Mouse (Mus musculus): ENCODE results near the gene Kcnip1. TPM values are rescaled to one million over a fixed set of nuclear protein-coding genes. Genes with fewer than 3 reads are reported as not detected.

The Kcnip1 gene
- polyA plus RNA-seq, 1 experiment from 2014 or later: 1.1 TPM

GRCm38 (mm10) chr11:33800436-33801088 lies 192.4 kb downstream of the Kcnip1 start:
- no peaks in the 10 kb centered on the region for H3K36me3 ChIP-seq (ENCODE audit: insufficient read depth, low read length)
- H3K4me1 ChIP-seq (ENCODE audit: insufficient read depth, low read length): 0 out of 2 replicates have a peak, but pooled peaks cover 4% of the 10 kb centered on the region
- H3K9ac ChIP-seq (replicated peaks; ENCODE audit: low read length): no peak overlapping the region
- H3K9me3 ChIP-seq (ENCODE audit: low read length): no peaks in the 10 kb centered on the region
- no peak overlapping the region for H3K27ac ChIP-seq (ENCODE audit: low read length)
- WGBS: 45% methylated on average over 10 of the region's 10 CpGs
- H3K4me3 ChIP-seq (ENCODE audit: low read length): no peak overlapping the region
- no peak overlapping the region for H3K4me2 ChIP-seq (replicated peaks; ENCODE audit: low read depth, low read length)
- H3K27me3 ChIP-seq (ENCODE audit: insufficient read depth, low read length): no peaks in the 10 kb centered on the region
- ATAC-seq (ENCODE audit: low FRiP score, low TSS enrichment): no peak

DNA sequence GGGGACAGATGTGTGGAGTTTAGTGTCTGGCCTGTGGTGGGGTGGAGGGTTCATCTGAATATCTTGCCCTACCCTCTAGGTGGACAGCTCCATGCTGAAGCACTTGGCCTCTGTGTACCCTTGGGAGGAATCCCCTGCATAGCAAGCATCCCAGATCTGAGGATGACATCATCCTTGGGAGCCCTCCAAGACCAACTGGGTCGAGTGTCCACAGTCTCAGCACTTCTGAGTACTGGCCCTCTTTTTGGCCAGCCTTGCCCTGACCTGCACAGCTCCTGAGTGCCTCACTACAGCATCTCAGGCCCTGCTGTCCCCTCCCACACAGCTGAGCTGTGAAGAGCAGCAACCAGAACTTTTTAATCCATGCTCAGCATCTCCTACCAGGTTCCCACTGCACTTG lies 193.0 kb downstream of the Kcnip1 start:
- 16% methylated on average over 1 of the region's 1 CpGs for WGBS
- Histone ChIP-seq H3K9me3 (ENCODE audit: low read length) (no peaks in the 10 kb centered on the region), H3K9ac (replicated peaks; ENCODE audit: low read length) (no peak overlapping the region), H3K36me3 (ENCODE audit: insufficient read depth, low read length) (no peaks in the 10 kb centered on the region), H3K4me2 (replicated peaks; ENCODE audit: low read depth, low read length) (no peak overlapping the region), H3K4me3 (ENCODE audit: low read length) (no peak overlapping the region), H3K4me1 (ENCODE audit: insufficient read depth, low read length) (0 out of 2 replicates have a peak, but pooled peaks cover 4% of the 10 kb centered on the region), H3K27me3 (ENCODE audit: insufficient read depth, low read length) (no peaks in the 10 kb centered on the region), H3K27ac (ENCODE audit: low read length) (no peak overlapping the region)
- 0 out of 2 replicates have a peak, but pooled peaks have one; percentile 27 for ATAC-seq (ENCODE audit: low FRiP score, low TSS enrichment)

GRCm38 (mm10) chr11:33798094-33798648 lies 194.8 kb downstream of the Kcnip1 start:
- H3K27me3 ChIP-seq (ENCODE audit: insufficient read depth, low read length): no peaks in the 10 kb centered on the region
- H3K4me2 ChIP-seq (replicated peaks; ENCODE audit: low read depth, low read length): no peak overlapping the region
- 0 out of 2 replicates have a peak, but pooled peaks cover 4% of the 10 kb centered on the region for H3K4me1 ChIP-seq (ENCODE audit: insufficient read depth, low read length)
- no peaks in the 10 kb centered on the region for H3K36me3 ChIP-seq (ENCODE audit: insufficient read depth, low read length)
- no peaks in the 10 kb centered on the region for H3K9me3 ChIP-seq (ENCODE audit: low read length)
- no peak overlapping the region for H3K9ac ChIP-seq (replicated peaks; ENCODE audit: low read length)
- H3K27ac ChIP-seq (ENCODE audit: low read length): no peak overlapping the region
- no peak overlapping the region for H3K4me3 ChIP-seq (ENCODE audit: low read length)
- WGBS: 63% methylated on average over 12 of the region's 12 CpGs
- ATAC-seq (ENCODE audit: low FRiP score, low TSS enrichment): no peak

- Histone ChIP-seq H3K9ac (replicated peaks; ENCODE audit: low read length) (no peak overlapping the region), H3K36me3 (ENCODE audit: insufficient read depth, low read length) (no peaks in the 10 kb centered on the region), H3K4me2 (replicated peaks; ENCODE audit: low read depth, low read length) (no peak overlapping the region), H3K27me3 (ENCODE audit: insufficient read depth, low read length) (no peaks in the 10 kb centered on the region), H3K27ac (ENCODE audit: low read length) (no peak overlapping the region), H3K4me1 (ENCODE audit: insufficient read depth, low read length) (no peaks in the 10 kb centered on the region), H3K4me3 (ENCODE audit: low read length) (no peak overlapping the region), H3K9me3 (ENCODE audit: low read length) (no peaks in the 10 kb centered on the region)
- 30% methylated on average over 5 of the region's 5 CpGs for WGBS
- ATAC-seq (ENCODE audit: low FRiP score, low TSS enrichment): no peak
Observed at GRCm38 (mm10) chr11:33787362-33787761, 205.6 kb downstream of the Kcnip1 start.

GRCm38 (mm10) chr11:33786572-33786971 lies 206.4 kb downstream of the Kcnip1 start:
- WGBS: 71% methylated on average over 4 of the region's 4 CpGs
- Histone ChIP-seq H3K4me3 (ENCODE audit: low read length) (no peak overlapping the region), H3K27me3 (ENCODE audit: insufficient read depth, low read length) (no peaks in the 10 kb centered on the region), H3K4me2 (replicated peaks; ENCODE audit: low read depth, low read length) (no peak overlapping the region), H3K36me3 (ENCODE audit: insufficient read depth, low read length) (no peaks in the 10 kb centered on the region), H3K4me1 (ENCODE audit: insufficient read depth, low read length) (no peaks in the 10 kb centered on the region), H3K27ac (ENCODE audit: low read length) (no peak overlapping the region), H3K9me3 (ENCODE audit: low read length) (no peaks in the 10 kb centered on the region), H3K9ac (replicated peaks; ENCODE audit: low read length) (no peak overlapping the region)
- no peak for ATAC-seq (ENCODE audit: low FRiP score, low TSS enrichment)

GRCm38 (mm10) chr11:33781561-33781971 lies 211.4 kb downstream of the Kcnip1 start:
- Histone ChIP-seq H3K27ac (ENCODE audit: low read length) (no peak overlapping the region), H3K4me1 (ENCODE audit: insufficient read depth, low read length) (no peaks in the 10 kb centered on the region), H3K9me3 (ENCODE audit: low read length) (no peaks in the 10 kb centered on the region), H3K4me3 (ENCODE audit: low read length) (no peak overlapping the region), H3K36me3 (ENCODE audit: insufficient read depth, low read length) (no peaks in the 10 kb centered on the region), H3K4me2 (replicated peaks; ENCODE audit: low read depth, low read length) (no peak overlapping the region), H3K9ac (replicated peaks; ENCODE audit: low read length) (no peak overlapping the region), H3K27me3 (ENCODE audit: insufficient read depth, low read length) (peaks cover 6% of the 10 kb centered on the region; the same call in 1 of the 2 replicates)
- ATAC-seq (ENCODE audit: low FRiP score, low TSS enrichment): no peak
- WGBS: 38% methylated on average over 10 of the region's 10 CpGs

GRCm38 (mm10) chr11:33780263-33780662 lies 212.7 kb downstream of the Kcnip1 start:
- H3K9ac ChIP-seq (replicated peaks; ENCODE audit: low read length): no peak overlapping the region
- peaks cover 6% of the 10 kb centered on the region; the same call in 1 of the 2 replicates for H3K27me3 ChIP-seq (ENCODE audit: insufficient read depth, low read length)
- H3K27ac ChIP-seq (ENCODE audit: low read length): no peak overlapping the region
- no peak for ATAC-seq (ENCODE audit: low FRiP score, low TSS enrichment)
- WGBS: 62% methylated on average over 4 of the region's 4 CpGs
- no peaks in the 10 kb centered on the region for H3K36me3 ChIP-seq (ENCODE audit: insufficient read depth, low read length)
- H3K9me3 ChIP-seq (ENCODE audit: low read length): no peaks in the 10 kb centered on the region
- H3K4me2 ChIP-seq (replicated peaks; ENCODE audit: low read depth, low read length): no peak overlapping the region
- no peaks in the 10 kb centered on the region for H3K4me1 ChIP-seq (ENCODE audit: insufficient read depth, low read length)
- H3K4me3 ChIP-seq (ENCODE audit: low read length): no peak overlapping the region

DNA sequence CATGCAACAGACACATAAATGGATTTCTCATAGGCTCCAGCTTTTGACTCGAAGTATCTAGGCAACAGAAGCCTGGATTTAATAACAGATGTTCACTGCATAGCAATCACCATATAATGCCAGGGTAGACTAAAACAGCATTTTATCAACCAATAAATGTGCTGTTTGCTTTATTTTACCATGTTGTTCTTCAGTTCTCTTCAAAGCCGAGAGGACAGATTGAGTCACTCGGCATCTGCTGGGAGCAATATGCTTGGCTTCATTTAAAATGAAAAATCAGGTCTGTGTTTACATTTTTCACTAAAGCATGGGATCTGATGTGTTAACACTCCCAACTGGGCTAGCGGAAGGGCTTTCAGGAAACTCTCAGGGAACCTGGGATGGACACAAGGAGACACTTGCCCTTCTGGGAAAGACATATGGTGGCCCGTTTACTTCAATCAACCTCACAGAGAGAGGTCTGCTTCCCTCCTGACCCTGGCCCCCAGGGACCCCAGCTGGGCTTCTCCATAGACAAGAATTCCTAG lies 220.3 kb downstream of the Kcnip1 start:
- Histone ChIP-seq H3K27me3 (ENCODE audit: insufficient read depth, low read length) (no peaks in the 10 kb centered on the region), H3K4me1 (ENCODE audit: insufficient read depth, low read length) (no peaks in the 10 kb centered on the region), H3K4me2 (replicated peaks; ENCODE audit: low read depth, low read length) (no peak overlapping the region), H3K36me3 (ENCODE audit: insufficient read depth, low read length) (no peaks in the 10 kb centered on the region), H3K4me3 (ENCODE audit: low read length) (no peak overlapping the region), H3K9me3 (ENCODE audit: low read length) (no peaks in the 10 kb centered on the region), H3K27ac (ENCODE audit: low read length) (no peak overlapping the region), H3K9ac (replicated peaks; ENCODE audit: low read length) (no peak overlapping the region)
- WGBS: 65% methylated on average over 5 of the region's 5 CpGs
- ATAC-seq (ENCODE audit: low FRiP score, low TSS enrichment): no peak

- H3K27ac ChIP-seq (ENCODE audit: low read length): no peak overlapping the region
- no peak overlapping the region for H3K9ac ChIP-seq (replicated peaks; ENCODE audit: low read length)
- no peak for ATAC-seq (ENCODE audit: low FRiP score, low TSS enrichment)
- H3K4me1 ChIP-seq (ENCODE audit: insufficient read depth, low read length): no peaks in the 10 kb centered on the region
- H3K27me3 ChIP-seq (ENCODE audit: insufficient read depth, low read length): no peaks in the 10 kb centered on the region
- no peaks in the 10 kb centered on the region for H3K9me3 ChIP-seq (ENCODE audit: low read length)
- H3K36me3 ChIP-seq (ENCODE audit: insufficient read depth, low read length): no peaks in the 10 kb centered on the region
- no peak overlapping the region for H3K4me3 ChIP-seq (ENCODE audit: low read length)
- 92% methylated on average over 2 of the region's 2 CpGs for WGBS
- H3K4me2 ChIP-seq (replicated peaks; ENCODE audit: low read depth, low read length): no peak overlapping the region
Observed at GRCm38 (mm10) chr11:33772043-33772442, 220.9 kb downstream of the Kcnip1 start.

Measured in kidney, embryonic 16.5 days (tissue).